Mouse (Mus musculus) mouse embryonic stem cell (cell line): ENCODE results near the gene Rsph3b.
"Not testable (repeated sequence)": the region's sequence is repeated elsewhere in the genome, so short reads cannot be mapped to it uniquely, and the experiment has no call there.

Experiments
- in situ Hi-C, 2 experiments: fragments of 300-500 bp; cut with MboI; formaldehyde crosslinking; loops; 1 replicate in 1 of 2; 3 replicates in 1 of 2; pipeline ENCODE4 v1.14.3; 2019 to 2020; ENCODE audit warnings: low sequenced_read_pairs in 2 of 2, low pct_unique_long_range_greater_than_20kb in 1 of 2, mixed read lengths in 1 of 2; ENCODE audit not compliant: unreplicated experiment in 1 of 2

Rsph3b gene

DNA sequence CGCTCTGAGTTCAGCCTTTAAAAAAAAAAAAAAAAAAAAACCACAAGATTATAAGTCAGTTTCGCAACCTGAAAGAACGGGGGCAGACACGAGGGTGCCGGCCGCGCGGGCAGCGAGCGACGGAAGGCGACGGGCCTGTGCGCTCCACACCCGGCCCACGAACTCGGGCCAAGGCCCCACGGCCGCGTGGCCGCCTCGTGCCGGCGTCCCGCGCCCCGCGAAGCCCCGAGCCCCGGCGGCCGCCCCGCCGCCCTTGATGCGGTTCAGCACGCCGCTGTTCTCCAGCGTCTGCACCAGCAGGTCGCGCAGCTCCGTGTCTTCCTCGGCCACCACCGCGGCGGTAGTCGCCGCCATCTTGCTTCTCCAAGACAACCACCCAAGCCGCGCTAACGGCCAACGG, 12.3 kb upstream of the Rsph3b start, which contains the start of gene Tagap1:
Gene Tagap1, minus strand, starts transcription at position 381 of the 400 bp plus-strand sequence.
- in situ Hi-C loops = not testable (repeated sequence)

GRCm38 (mm10) chr17:6960349-6960748, 11.9 kb upstream of the Rsph3b start:
- in situ Hi-C loops = not testable (repeated sequence)

- in situ Hi-C loops = not testable (repeated sequence)
Measured at GRCm38 (mm10) chr17:6959543-6960259, 11.2 kb upstream of the Rsph3b start.

DNA sequence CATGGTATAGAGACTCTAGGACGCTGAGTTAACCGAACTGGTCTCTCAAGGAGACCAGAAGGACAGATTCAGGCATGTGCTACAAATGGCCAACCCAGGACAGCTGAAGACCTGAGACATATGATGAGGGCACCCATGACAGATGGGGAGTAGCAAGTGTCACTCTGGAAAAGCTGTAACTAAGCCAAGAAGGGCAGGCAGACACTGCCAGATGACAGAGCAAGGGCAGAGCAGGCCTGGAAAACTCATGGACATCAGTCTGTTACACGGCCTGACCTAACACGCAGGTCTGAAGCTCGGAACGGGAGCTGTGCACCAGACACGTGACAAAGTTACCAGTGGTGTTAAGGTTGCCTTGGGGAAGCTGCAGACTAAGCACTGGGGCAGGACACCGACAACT, 10.4 kb upstream of the Rsph3b start:
- in situ Hi-C loops = not testable (repeated sequence)

DNA sequence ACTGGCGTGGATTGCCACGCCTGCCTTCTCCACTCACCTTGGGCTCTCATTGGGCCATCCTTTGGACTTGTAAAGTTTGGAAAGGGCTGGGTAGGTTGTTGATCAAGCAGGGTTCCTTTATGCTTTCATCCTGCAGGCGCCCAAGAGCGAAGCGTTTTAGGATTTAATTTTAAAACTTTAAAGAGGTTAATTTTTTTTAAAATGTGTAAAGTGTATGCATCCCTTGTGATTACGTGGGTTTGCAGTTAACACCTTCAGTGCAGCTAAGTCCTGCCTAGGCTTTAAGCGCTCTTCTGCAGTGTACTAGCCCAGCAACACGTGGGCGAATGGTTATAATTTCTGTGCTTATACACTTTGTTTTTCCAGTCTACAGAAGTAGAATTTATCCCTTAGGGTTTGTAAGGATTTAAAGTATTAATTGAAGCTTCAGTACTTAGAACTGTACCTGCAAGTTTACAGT, 317 bp upstream of the Rsph3b start:
- in situ Hi-C loops = not testable (repeated sequence)

GRCm38 (mm10) chr17:6947637-6947983, 872 bp downstream of the Rsph3b start:
- in situ Hi-C loops = not testable (repeated sequence)

- in situ Hi-C loops = not testable (repeated sequence)
Measured at GRCm38 (mm10) chr17:6942560-6942959, 5.9 kb downstream of the Rsph3b start.

- in situ Hi-C loops = not testable (repeated sequence)
Measured at GRCm38 (mm10) chr17:6931625-6932024, 16.9 kb downstream of the Rsph3b start.

DNA sequence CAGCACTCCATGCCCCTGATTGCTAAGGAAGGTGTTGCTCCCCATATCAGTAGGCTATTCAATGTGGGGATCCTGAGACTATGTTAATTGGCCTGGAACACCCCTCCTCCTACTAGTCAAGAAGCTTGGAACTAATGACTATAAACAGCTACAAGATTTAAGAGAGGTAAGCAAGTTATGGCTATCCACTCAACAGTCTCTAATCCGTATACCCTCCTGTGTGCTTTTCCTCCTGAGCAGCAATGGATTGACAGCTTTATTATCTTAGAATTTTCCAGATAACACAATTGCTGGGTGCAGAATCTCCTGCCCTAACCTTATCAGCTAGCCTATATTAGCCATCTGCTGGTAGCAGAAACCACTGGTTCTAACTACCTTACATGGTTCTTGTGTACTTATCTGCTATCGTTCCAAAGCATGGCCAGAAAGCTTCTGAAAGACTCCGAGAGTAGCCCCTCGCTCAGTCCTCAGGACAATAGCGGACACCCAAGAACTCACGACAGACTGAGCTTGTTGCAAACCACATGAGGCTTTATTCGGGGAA, 28.1 kb downstream of the Rsph3b start:
- in situ Hi-C loops = not testable (repeated sequence)

DNA sequence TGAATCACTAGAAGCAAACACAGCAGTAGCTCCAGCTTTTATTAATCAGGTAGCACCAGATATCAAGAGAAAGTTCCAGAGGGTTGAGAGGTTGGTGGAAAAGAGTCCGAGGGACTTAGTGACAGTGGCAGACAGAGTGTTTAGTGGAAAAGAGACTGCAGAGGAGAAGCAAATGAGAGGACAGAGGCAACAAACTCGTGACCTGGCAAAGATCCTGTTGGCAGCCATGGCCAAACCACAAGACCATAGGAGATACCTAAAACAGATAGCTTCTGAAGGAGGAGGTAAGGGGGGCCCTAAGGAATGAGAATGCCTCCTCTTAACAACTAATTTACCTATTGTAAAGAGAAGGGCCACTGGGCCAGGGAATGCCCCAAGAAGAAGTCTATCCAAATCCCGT, 29.1 kb downstream of the Rsph3b start:
- in situ Hi-C loops = not testable (repeated sequence)

DNA sequence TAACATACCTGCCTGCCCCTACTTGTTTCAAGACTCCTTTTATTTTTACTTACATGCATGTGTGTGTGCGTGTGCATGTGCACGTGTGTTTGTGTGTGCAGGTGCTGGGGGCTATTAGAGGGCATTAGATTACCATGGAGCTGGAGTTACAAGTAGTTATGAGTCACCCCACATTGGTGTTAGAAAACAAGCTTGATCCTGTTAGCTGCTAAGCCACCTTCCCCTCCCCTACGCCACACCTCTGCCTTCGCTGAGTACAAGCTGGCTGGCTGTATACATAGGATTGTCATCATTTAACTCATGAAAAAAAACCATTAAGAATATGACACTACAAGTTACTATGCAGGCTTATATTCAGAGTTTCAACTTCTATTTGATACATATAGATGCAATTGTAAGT, 33.2 kb downstream of the Rsph3b start:
- in situ Hi-C loops = not testable (repeated sequence)

- in situ Hi-C loops = not testable (repeated sequence)
Measured at GRCm38 (mm10) chr17:6914066-6914465, 34.4 kb downstream of the Rsph3b start.

DNA sequence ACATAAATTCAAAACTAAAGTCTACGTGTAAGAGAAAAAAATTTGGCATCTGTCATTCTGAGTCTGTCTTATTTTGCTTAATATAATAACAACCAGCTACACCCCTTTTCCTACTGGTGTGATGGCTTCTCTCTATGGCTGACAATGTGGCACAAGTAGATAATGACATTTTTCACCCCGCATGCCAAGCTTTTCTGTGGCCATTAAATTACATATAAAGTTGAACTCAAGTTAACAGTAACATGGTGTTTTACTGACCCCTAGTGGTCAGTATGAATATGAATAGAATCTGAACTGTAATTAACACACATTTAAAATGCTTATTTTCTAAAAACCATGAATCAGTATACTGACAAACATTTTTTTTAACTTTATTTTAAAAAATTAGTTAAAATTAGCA, 48.1 kb downstream of the Rsph3b start:
- in situ Hi-C loops = not testable (repeated sequence)

GRCm38 (mm10) chr17:6897996-6898562, 50.4 kb downstream of the Rsph3b start:
- in situ Hi-C loops = not testable (repeated sequence)

DNA sequence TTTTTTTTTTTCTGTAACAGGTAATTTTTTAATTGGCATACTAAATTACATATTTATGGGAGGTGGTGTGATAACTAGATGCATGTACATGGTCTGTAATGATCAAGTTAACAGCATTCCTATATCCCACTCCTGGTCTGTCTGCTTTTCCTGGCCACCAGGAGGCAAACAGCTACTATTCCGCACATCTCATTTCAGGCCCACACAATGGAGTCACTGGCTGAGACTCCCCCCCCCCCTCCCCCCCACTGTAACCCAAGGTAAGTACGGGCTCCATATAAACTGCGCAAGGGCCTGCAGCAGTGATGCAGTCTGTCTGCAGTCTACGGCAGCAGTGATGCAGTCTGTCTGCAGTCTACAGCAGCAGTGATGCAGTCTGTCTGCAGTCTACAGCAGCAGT, 51.7 kb downstream of the Rsph3b start:
- in situ Hi-C loops = no loop called here

GRCm38 (mm10) chr17:6893332-6893731, 55.1 kb downstream of the Rsph3b start:
- in situ Hi-C loops = no loop called here

- in situ Hi-C loops = no loop called here
Measured at GRCm38 (mm10) chr17:6891966-6892934, 56.2 kb downstream of the Rsph3b start.

DNA sequence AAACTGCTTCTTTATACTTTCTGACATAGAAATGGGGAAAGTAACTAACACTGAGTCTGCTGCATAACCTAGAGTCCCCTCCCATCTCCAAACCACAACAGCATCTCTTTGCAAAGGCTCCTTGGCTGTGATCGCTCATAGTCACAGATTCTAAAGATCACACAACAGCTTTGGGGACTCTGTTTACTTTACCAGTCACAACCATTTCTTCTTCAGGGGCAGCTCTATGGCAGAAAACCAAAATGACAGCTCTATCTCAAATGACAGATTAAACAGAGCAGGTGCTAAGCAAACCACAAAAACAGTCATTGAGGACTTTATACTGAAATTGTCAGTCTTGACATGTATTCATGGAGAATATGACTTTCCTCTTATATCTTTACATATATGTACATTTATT, 62.0 kb downstream of the Rsph3b start:
- in situ Hi-C loops = no loop called here

DNA sequence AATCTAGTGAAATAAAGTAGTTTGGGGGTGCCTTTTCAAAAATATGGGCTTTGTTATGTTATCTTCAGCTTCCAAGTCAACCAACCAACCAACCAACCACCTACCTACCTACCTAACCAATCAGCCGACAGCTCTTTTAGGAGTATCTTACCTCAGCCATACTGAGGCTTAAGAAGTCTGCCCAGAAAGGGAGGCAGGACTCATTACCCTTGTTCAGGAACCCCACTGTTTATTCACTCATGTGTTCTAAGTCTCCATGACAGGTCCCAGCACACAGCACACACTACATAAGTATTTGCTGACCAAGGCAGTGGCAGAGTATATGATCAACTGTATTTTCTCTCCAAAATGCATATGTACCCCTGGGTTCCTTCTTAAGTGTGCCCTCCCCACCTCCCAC, 64.0 kb downstream of the Rsph3b start:
- in situ Hi-C loops = no loop called here
